16 mouse cellular contexts compared by ENCODE assay signal in the genomic region with DNA sequence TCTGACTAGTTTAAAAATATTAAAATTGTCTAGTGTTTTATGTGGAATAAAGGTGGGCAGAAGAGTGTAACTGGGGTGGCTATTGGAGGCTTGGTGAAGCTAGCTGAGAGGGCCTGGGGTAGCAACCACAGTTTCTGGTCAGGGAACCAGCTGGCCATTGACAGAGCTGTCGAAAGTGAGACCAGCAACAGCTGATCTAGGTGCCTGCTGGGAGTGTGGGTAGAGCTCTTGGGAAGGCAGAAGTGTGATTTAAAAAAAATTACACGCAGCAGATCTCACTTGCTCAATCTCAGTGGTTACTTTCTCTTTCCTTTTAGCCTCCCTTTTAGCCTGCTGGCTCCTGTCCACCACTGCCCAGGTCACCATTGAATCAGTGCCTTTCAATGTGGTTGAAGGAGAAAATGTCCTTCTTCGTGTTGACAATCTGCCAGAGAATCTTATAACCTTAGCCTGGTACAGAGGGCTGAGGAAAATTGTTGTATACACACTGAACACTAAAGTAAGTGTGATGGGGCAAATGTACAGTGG. TPM values are rescaled to one million over a fixed set of nuclear protein-coding genes. Genes with fewer than 3 reads are reported as not detected.
A peak's percentile ranks its signal among the peaks of the same experiment; 100 is the strongest.
DNase-seq lines count a peak whose midpoint lies in the region; ATAC-seq lines count a peak whose summit lies in the region.
"Had no signal": no experiment of that assay in that cellular context is flagged by ENCODE, and none has a peak within 500 bp of the region (broad histone marks: within the 10 kb centered on the region; RNA-seq: fewer than 3 reads in every experiment).

No protein-coding gene starts in this region.

- DNase-seq in frontal cortex, postnatal 25 days (ENCODE audit: low spot score in 2 of 2) = no peak
- DNase-seq in NIH3T3 (ENCODE audit: low read depth) = peak; percentile 12
- peak; percentile 48 for DNase-seq in adrenal gland, adult 8-10 months
- peak; percentile 42 for DNase-seq in cerebellum, postnatal 10 days
- DNase-seq in testis, postnatal 10 days (ENCODE audit: low spot score) = no peak
- no peak for DNase-seq in left cerebral cortex, postnatal 4 days
- DNase-seq: gastrocnemius, postnatal 14 days; midbrain, embryonic 14.5 days; thymus, postnatal 36 days had no signal

- ATAC-seq in frontal cortex, adult (ENCODE audit: low TSS enrichment) = peak; percentile 41
- ATAC-seq: hindbrain, embryonic 16.5 days; intestine, embryonic 16.5 days had no signal

- intact Hi-C loops in left cerebral cortex, postnatal 4 days (cut with DNase I) = no loop called here

RNA-seq across cellular contexts. Expression of gene Psg16, which starts 16.3 kb away (rescaled TPM):
- under 1 TPM; 0.10 to 0.51 (median 0.43) TPM for total RNA-seq in adrenal gland, adult 8-10 months (2022)
- 1 to 10 TPM; 5.2 to 6.8 TPM for total RNA-seq in left cerebral cortex, postnatal 4 days (2021)

RNA-seq across cellular contexts. Expression of gene Hif3a, which starts 27.9 kb away (rescaled TPM):
- total RNA-seq in adrenal gland, adult 8-10 months (2022) = 1 to 10 TPM; 2.1 to 5.4 (median 3.7) TPM
- total RNA-seq in left cerebral cortex, postnatal 4 days (2021) = 1 to 10 TPM; 6.7 to 7.9 TPM

RNA-seq across cellular contexts. Expression of gene Ceacam3, which starts 60.0 kb away (rescaled TPM):
- total RNA-seq in adrenal gland, adult 8-10 months (2022) = not detected
- under 1 TPM in 1 of 2 experiments, not detected in 1; 0.10 TPM for total RNA-seq in left cerebral cortex, postnatal 4 days (2021)
- total RNA-seq: ES-E14; gastrocnemius, postnatal 14 days; heart, adult 8-10 months; hematopoietic stem cell, adult 5-6 weeks; left cerebral cortex, adult 8-10 months had no signal

Comparison
In these comparisons a context has a peak if more than half of its experiments do, and no peak if none do; other contexts are left out.
1. DNase-seq: peak in NIH3T3 (single experiment), adrenal gland, adult 8-10 months (single experiment) and cerebellum, postnatal 10 days (2 of 2); none in frontal cortex, postnatal 25 days (0 of 2), testis, postnatal 10 days (single experiment) and left cerebral cortex, postnatal 4 days (single experiment).
2. RNA of gene Psg16, which starts 16.3 kb away (total RNA-seq): 5.2 to 6.8 TPM in left cerebral cortex, postnatal 4 days; 0.10 to 0.51 TPM in adrenal gland, adult 8-10 months; every median in the first group is over 4 times any median in the second.